Mouse (Mus musculus) brain, embryonic 14.5 days (tissue): ENCODE results near the gene Fbxl17.

ENCODE experiments used
- CTCF ChIP-seq: fragments of 200-500 bp; IDR thresholded peaks from 2 replicates; pipeline ENCODE4 v1.5.1; 2012; ENCODE audit warnings: inconsistent platforms, mild to moderate bottlenecking, moderate library complexity, borderline replicate concordance; ENCODE audit not compliant: insufficient read depth, insufficient read length; ENCODE audit errors: extremely low read depth
- POLR2A ChIP-seq: fragments of 200-500 bp; IDR thresholded peaks from 2 replicates; pipeline ENCODE4 v1.6.1; 2012; ENCODE audit warnings: mild to moderate bottlenecking, inconsistent platforms, borderline replicate concordance; ENCODE audit not compliant: poor library complexity, insufficient read depth, insufficient read length, severe bottlenecking; ENCODE audit errors: extremely low read depth

DNA sequence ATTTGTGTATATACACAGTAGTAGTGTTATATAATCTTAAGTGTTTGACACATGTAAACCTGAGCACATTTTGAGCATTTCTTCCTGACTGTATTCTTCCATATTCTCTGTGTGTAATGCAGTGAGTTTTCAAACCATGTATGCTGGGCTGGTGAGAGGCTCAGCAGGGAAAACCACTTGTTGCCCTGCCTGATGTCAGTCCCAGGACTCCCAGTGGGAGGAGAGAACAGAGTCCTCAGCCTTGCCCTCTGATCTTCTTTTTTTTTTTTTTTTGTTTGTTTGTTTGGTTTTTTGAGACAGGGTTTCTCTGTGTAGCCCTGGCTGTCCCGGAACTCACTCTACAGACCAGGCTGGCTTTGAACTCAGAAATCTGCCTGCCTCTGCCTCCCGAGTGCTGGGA lies 321.5 kb downstream of the Fbxl17 start:
- no peak for TF ChIP-seq POLR2A
- no peak for TF ChIP-seq CTCF
